Comparison of ENCODE assay signal across 8 mouse cellular contexts in genomic region chr3:87885281-87886003, GRCm38 (mm10). TPM values are rescaled to one million over a fixed set of nuclear protein-coding genes. Genes with fewer than 3 reads are reported as not detected.
DNase-seq lines count a peak whose midpoint lies in the region; ATAC-seq and TF ChIP-seq lines count a peak whose summit lies in the region.

TSS of gene Prcc (minus strand) at chr3:87885608.

- H3K9me3 ChIP-seq in MEL (replicated peaks; ENCODE audit: insufficient read depth, low read length), result no peaks in the 10 kb centered on the region
- H3K9me3 ChIP-seq in forebrain, postnatal 0 days (ENCODE audit: low read length), result 0 out of 2 replicates have a peak, but pooled peaks cover 4% of the 10 kb centered on the region
- H3K9me3 ChIP-seq in lung, embryonic 15.5 days, result 0 out of 2 replicates have a peak, but pooled peaks cover 2% of the 10 kb centered on the region

- ATAC-seq in forebrain, postnatal 0 days, result peak; percentile 98
- peak; percentile 97 for ATAC-seq in lung, embryonic 15.5 days (ENCODE audit: borderline replicate concordance, extremely low read depth, low FRiP score, low TSS enrichment)

- peaks cover 3 to 19% of the 10 kb centered on the region in 2 experiments; a peak in 3 of 4 replicates for H3K4me1 ChIP-seq in MEL (ENCODE audit: control insufficient read depth in 1 of 2, insufficient read depth in 2 of 2, low read length in 2 of 2)
- peaks cover 5% of the 10 kb centered on the region; the same call in 1 of the 2 replicates for H3K4me1 ChIP-seq in cerebellum, adult 2 months (ENCODE audit: control insufficient read depth, insufficient read depth, low read length)
- H3K4me1 ChIP-seq in forebrain, postnatal 0 days (ENCODE audit: insufficient read depth), result peaks cover 15% of the 10 kb centered on the region
- H3K4me1 ChIP-seq in lung, embryonic 15.5 days, result peaks cover 16% of the 10 kb centered on the region

- peak within 1 kb of the TSS; percentile 47 to 93 for H3K4me3 ChIP-seq in MEL (ENCODE audit: control insufficient read depth in 1 of 2, insufficient read depth in 1 of 2, low read depth in 2 of 2, low read length in 2 of 2)
- peak within 1 kb of the TSS; percentile 81 for H3K4me3 ChIP-seq in cerebellum, adult 2 months (replicated peaks; ENCODE audit: insufficient read depth, low read depth, low read length)
- peak within 1 kb of the TSS; percentile 96 for H3K4me3 ChIP-seq in forebrain, postnatal 0 days (ENCODE audit: low read depth, low read length)
- peak within 1 kb of the TSS; percentile 97 for H3K4me3 ChIP-seq in lung, embryonic 15.5 days

- H3K9ac ChIP-seq in MEL (ENCODE audit: control insufficient read depth, low read depth, low read length, poor library complexity, severe bottlenecking), result peak within 1 kb of the TSS; percentile 98
- H3K9ac ChIP-seq in forebrain, postnatal 0 days, result peak within 1 kb of the TSS; percentile 86
- peak within 1 kb of the TSS; percentile 96 for H3K9ac ChIP-seq in lung, embryonic 15.5 days

- under 1% methylated on average over 31 of the region's 33 CpGs for WGBS in cerebellum, adult 2 months
- WGBS in forebrain, postnatal 0 days, result 2% methylated on average over 33 of the region's 33 CpGs
- WGBS in lung, embryonic 15.5 days, result under 1% methylated on average over 33 of the region's 33 CpGs

- peaks cover 34% of the 10 kb centered on the region for H3K79me2 ChIP-seq in MEL (ENCODE audit: control insufficient read depth, insufficient read depth, low read length, poor library complexity)

- H3K4me2 ChIP-seq in forebrain, postnatal 0 days (ENCODE audit: low read depth), result peak within 1 kb of the TSS; percentile 88
- peak within 1 kb of the TSS; percentile 87 for H3K4me2 ChIP-seq in lung, embryonic 15.5 days

- TF ChIP-seq CTCF in MEL (IDR thresholded peaks at IDR 0.05 in 2 of 3, conservative IDR thresholded peaks at IDR 0.05 in 1 of 3; ENCODE audit: control insufficient read depth in 1 of 3, insufficient read depth in 1 of 3, low read depth in 2 of 3, low read length in 3 of 3, poor library complexity in 1 of 3, severe bottlenecking in 1 of 3), result no peak
- no peak for TF ChIP-seq CTCF in cerebellum, adult 2 months (IDR thresholded peaks at IDR 0.05; ENCODE audit: borderline replicate concordance, insufficient read depth, low read depth, low read length)
- peak; percentile 21; the same call in 1 of the 2 replicates for TF ChIP-seq CTCF in forebrain, postnatal 0 days (IDR thresholded peaks at IDR 0.05; ENCODE audit: low read depth)

- peaks cover 2 to 16% of the 10 kb centered on the region in 2 experiments; a peak in 3 of 4 replicates for H3K36me3 ChIP-seq in MEL (ENCODE audit: control insufficient read depth in 1 of 2, insufficient read depth in 2 of 2, low read length in 2 of 2)
- no peaks in the 10 kb centered on the region for H3K36me3 ChIP-seq in forebrain, postnatal 0 days (ENCODE audit: insufficient read depth)
- H3K36me3 ChIP-seq in lung, embryonic 15.5 days, result peaks cover 8% of the 10 kb centered on the region

- no peak for TF ChIP-seq EP300 in MEL (IDR thresholded peaks at IDR 0.05; ENCODE audit: low read depth in 1 of 2, low read length in 2 of 2)

- peak; percentile 62 to 67; a peak in 3 of 4 replicates for TF ChIP-seq POLR2A in MEL (IDR thresholded peaks at IDR 0.05; ENCODE audit: control insufficient read depth in 1 of 2, insufficient read depth in 1 of 2, low read depth in 1 of 2, low read length in 2 of 2, poor library complexity in 1 of 2)
- TF ChIP-seq POLR2A in cerebellum, adult 2 months (IDR thresholded peaks at IDR 0.05; ENCODE audit: borderline replicate concordance, insufficient read depth, low read length), result peak; percentile 65; the same call in 1 of the 2 replicates

- H3K27ac ChIP-seq in MEL (ENCODE audit: control insufficient read depth, low read depth, low read length), result peak within 1 kb of the TSS; percentile 82
- H3K27ac ChIP-seq in cerebellum, adult 2 months (ENCODE audit: insufficient read depth, low read length), result peak within 1 kb of the TSS; percentile 52
- H3K27ac ChIP-seq in forebrain, postnatal 0 days (ENCODE audit: low read depth, low read length), result peak within 1 kb of the TSS; percentile 86
- peak within 1 kb of the TSS; percentile 81 for H3K27ac ChIP-seq in lung, embryonic 15.5 days

- no peak for TF ChIP-seq RAD21 in MEL (IDR thresholded peaks at IDR 0.05; ENCODE audit: low read depth, low read length)

- H3K27me3 ChIP-seq in MEL (ENCODE audit: control insufficient read depth in 1 of 2, insufficient read depth in 2 of 2, low read length in 2 of 2), result no peaks in the 10 kb centered on the region
- H3K27me3 ChIP-seq in cerebellum, adult 2 months (ENCODE audit: control insufficient read depth, insufficient read depth, low read length), result no peaks in the 10 kb centered on the region
- no peaks in the 10 kb centered on the region for H3K27me3 ChIP-seq in forebrain, postnatal 0 days (ENCODE audit: insufficient read depth, low read length)
- no peaks in the 10 kb centered on the region for H3K27me3 ChIP-seq in lung, embryonic 15.5 days

- peak; percentile 99 for DNase-seq in MEL (ENCODE audit: low read depth, low spot score)
- DNase-seq in cerebellum, adult 2 months, result peak; percentile 93 to 99
- peak; percentile 98 for DNase-seq in forebrain, postnatal 0 days
- DNase-seq in heart, postnatal 4 days, result peak; percentile 89
- DNase-seq in layer of hippocampus, adult 8-10 months (ENCODE audit: low spot score in 2 of 2), result peak; percentile 95 to 99
- peak; percentile 95 for DNase-seq in ovary, adult 18-20 months (ENCODE audit: low spot score)
- peak; percentile 98 for DNase-seq in thymus, postnatal 0 days (ENCODE audit: low spot score)

TF ChIP-seq in MEL, 35 proteins besides CTCF, POLR2A, EP300 and RAD21 (continues in another document):
- peak; percentile 57; the same call in 1 of the 2 replicates for TF ChIP-seq TCF12 (IDR thresholded peaks at IDR 0.05; ENCODE audit: low read depth, low read length)
- no peak for TF ChIP-seq E2F4 (IDR thresholded peaks at IDR 0.05; ENCODE audit: borderline replicate concordance, low read depth, low read length)
- TF ChIP-seq JUND (IDR thresholded peaks at IDR 0.05; ENCODE audit: low read depth, low read length), result no peak
- 0 out of 2 replicates have a peak, but pooled peaks have one; percentile 42 for TF ChIP-seq NELFE (IDR thresholded peaks at IDR 0.05; ENCODE audit: low read depth, low read length)
- no peak for TF ChIP-seq MAFK (IDR thresholded peaks at IDR 0.05; ENCODE audit: borderline replicate concordance, low read depth, low read length)
- TF ChIP-seq USF1 (IDR thresholded peaks at IDR 0.05; ENCODE audit: low read depth, low read length), result peak; percentile 2; the same call in 1 of the 2 replicates
- TF ChIP-seq SIN3A (IDR thresholded peaks at IDR 0.05; ENCODE audit: low read length), result peak; percentile 99
- no peak; the same call in 1 of the 2 replicates for TF ChIP-seq MYB (IDR thresholded peaks at IDR 0.05; ENCODE audit: low read depth, low read length)
- TF ChIP-seq MYC (IDR thresholded peaks at IDR 0.05; ENCODE audit: low read depth, low read length), result peak; percentile 94
- TF ChIP-seq MAZ (IDR thresholded peaks at IDR 0.05; ENCODE audit: low read depth, low read length), result no peak
- no peak for TF ChIP-seq BHLHE40 (IDR thresholded peaks at IDR 0.05; ENCODE audit: borderline replicate concordance, low read depth, low read length)
- TF ChIP-seq GABPA (IDR thresholded peaks at IDR 0.05; ENCODE audit: low read depth, low read length), result peak; percentile 28; the same call in 1 of the 2 replicates
- no peak for TF ChIP-seq GATA1 (IDR thresholded peaks at IDR 0.05; ENCODE audit: low read depth, low read length)
- no peak for TF ChIP-seq ZC3H11A (IDR thresholded peaks at IDR 0.05; ENCODE audit: low read depth, low read length)
- no peak; the same call in 1 of the 2 replicates for TF ChIP-seq ZKSCAN1 (IDR thresholded peaks at IDR 0.05; ENCODE audit: low read depth, low read length)
- TF ChIP-seq TAL1 (IDR thresholded peaks at IDR 0.05; ENCODE audit: low read length), result no peak
- TF ChIP-seq POLR2AphosphoS2 (IDR thresholded peaks at IDR 0.05; ENCODE audit: low read length), result peak; percentile 73; the same call in 1 of the 2 replicates
- TF ChIP-seq TBP (IDR thresholded peaks at IDR 0.05; ENCODE audit: low read depth, low read length), result peak; percentile 69
- TF ChIP-seq ELF1 (IDR thresholded peaks at IDR 0.05; ENCODE audit: low read depth, low read length), result peak; percentile 89
- no peak for TF ChIP-seq SMC3 (IDR thresholded peaks at IDR 0.05; ENCODE audit: low read depth, low read length)
- TF ChIP-seq RCOR1 (IDR thresholded peaks at IDR 0.05; ENCODE audit: low read depth, low read length), result no peak
- no peak for TF ChIP-seq USF2 (IDR thresholded peaks at IDR 0.05; ENCODE audit: borderline replicate concordance in 1 of 2, insufficient read depth in 1 of 2, low read depth in 1 of 2, low read length in 2 of 2)
- TF ChIP-seq MEF2A (IDR thresholded peaks at IDR 0.05; ENCODE audit: extremely low read depth, insufficient replicate concordance, low read depth, low read length, poor library complexity, severe bottlenecking), result no peak
- no peak for TF ChIP-seq ZNF384 (IDR thresholded peaks at IDR 0.05; ENCODE audit: low read depth, low read length)
- peak; percentile 100 for TF ChIP-seq KAT2A (conservative IDR thresholded peaks at IDR 0.05; ENCODE audit: low read depth, low read length)
- peak; percentile 71 for TF ChIP-seq NRF1 (IDR thresholded peaks at IDR 0.05; ENCODE audit: insufficient read depth, low read depth, low read length, poor library complexity, severe bottlenecking)
- no peak for TF ChIP-seq ZMIZ1 (IDR thresholded peaks at IDR 0.05; ENCODE audit: low read depth, low read length)
- TF ChIP-seq CHD2 (IDR thresholded peaks at IDR 0.05; ENCODE audit: low read length), result peak; percentile 80
- TF ChIP-seq MXI1 (IDR thresholded peaks at IDR 0.05; ENCODE audit: low read depth, low read length), result peak; percentile 78
- no peak for TF ChIP-seq POLR2AphosphoS5 (IDR thresholded peaks at IDR 0.05; ENCODE audit: borderline replicate concordance, low read depth, low read length)

RNA-seq across cellular contexts. Expression of gene Prcc, which starts in this region (rescaled TPM):
- total RNA-seq in MEL (2012; rRNA removed), result 43.2 and 47.0 TPM in 2 replicates
- 10 to 100 TPM in 1 of 2 experiments, not detected in 1; 65.9 TPM for polyA plus RNA-seq in MEL (2012; ENCODE audit: insufficient read depth in 1 of 2, insufficient read length in 2 of 2, low read depth in 1 of 2, low replicate concordance in 2 of 2, missing spikeins in 1 of 2)
- 47.6 and 48.8 TPM in 2 replicates for polyA plus RNA-seq in cerebellum, adult 2 months (2012; rRNA removed)
- total RNA-seq in forebrain, postnatal 0 days (2014; rRNA removed), result 74.2 and 77.1 TPM in 2 replicates
- 20.6 and 23.0 TPM in 2 replicates for polyA plus RNA-seq in forebrain, postnatal 0 days (2015; fragmentation: Nextera tagmentation; extraction: Ambion mirVana)
- total RNA-seq in heart, postnatal 4 days (2021), result 10 to 100 TPM; 56.2 to 56.9 TPM
- total RNA-seq in layer of hippocampus, adult 8-10 months (2022), result 10 to 100 TPM; 53.2 to 58.8 (median 53.7) TPM
- 12.1 and 12.3 TPM in 2 replicates for polyA plus RNA-seq in lung, embryonic 15.5 days (2015; fragmentation: Nextera tagmentation; extraction: Ambion mirVana)
- 13.9 and 14.4 TPM in 2 replicates for polyA plus RNA-seq in thymus, postnatal 0 days (2015; fragmentation: Nextera tagmentation; extraction: Ambion mirVana)

Comparison
In these comparisons a context has a peak if more than half of its experiments do, and no peak if none do; other contexts are left out.
1. Peak in every context shown above with its lines: DNase-seq, ATAC-seq, H3K4me3 ChIP-seq and H3K27ac ChIP-seq.